Mouse (Mus musculus) cerebellum, adult 11 months (tissue): Measurements from ENCODE around the gene Wbp11.

ENCODE experiments used
- DNase-seq: peaks from one replicate; pipeline ENCODE4 v3.0.0; 2022

The Wbp11 gene

DNA sequence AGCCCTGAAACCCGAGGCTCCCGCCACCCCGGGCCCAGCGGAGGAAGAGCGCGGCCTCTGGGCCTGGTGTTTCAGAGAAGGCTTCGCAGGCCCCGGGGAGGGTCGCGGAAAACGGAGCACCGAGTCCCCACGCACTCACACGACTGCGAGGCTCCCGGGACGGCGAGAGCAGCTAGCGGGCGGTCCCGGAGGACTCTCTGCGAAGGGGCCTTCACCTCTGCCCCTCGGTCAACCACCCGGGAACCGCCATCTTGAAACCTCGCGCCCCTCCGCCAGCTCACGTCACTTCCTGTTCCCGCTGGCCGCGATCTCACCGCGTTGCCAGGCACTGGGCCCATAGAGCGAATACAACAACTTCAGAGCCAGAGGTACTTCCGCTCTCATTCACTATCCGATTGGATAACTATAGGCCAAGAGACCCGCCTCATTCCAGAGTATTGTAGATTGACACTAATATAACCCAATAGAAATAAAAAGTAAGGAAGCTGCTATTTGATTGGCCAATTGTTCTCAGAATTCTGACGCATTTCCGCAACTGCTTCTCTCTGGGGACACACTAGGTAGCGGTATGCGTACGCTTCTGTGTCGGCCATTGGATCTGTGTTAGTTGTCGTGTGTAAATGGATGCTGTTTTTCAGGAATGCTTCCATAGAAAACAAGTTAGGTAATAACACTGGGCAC, at the start of gene Wbp11:
TSS of gene Wbp11 (minus strand) at position 353 of the 681 bp plus-strand sequence.
- peak; percentile 95 for DNase-seq

DNA sequence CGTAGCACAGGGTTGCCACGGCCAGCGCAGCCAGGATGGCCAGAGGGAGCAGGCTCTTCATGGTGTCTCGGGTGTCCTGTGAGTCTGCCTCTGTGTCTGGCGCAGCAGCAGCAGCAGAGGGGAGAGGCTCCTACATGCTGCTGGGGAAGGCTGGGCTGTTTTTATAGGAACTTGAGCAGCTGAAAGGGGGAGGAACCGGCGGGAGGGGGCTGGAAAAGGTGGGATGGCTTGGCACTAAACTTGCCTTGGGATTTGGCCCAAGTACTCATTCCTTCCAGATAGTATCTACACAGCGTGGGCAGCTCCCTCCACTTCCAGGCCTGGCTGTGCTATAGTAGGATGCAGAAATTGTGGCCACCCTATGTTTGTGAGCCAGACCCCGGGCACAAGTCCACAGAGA, 47.6 kb upstream of the Wbp11 start, which contains the start of gene Mgp:
TSS of gene Mgp (minus strand) at position 154 of the 400 bp plus-strand sequence.
- DNase-seq, result no peak

GRCm38 (mm10) chr6:136874599-136874998, 46.6 kb upstream of the Wbp11 start:
- DNase-seq, result no peak

GRCm38 (mm10) chr6:136868921-136869320, 40.9 kb upstream of the Wbp11 start:
- no peak for DNase-seq

GRCm38 (mm10) chr6:136866150-136866549, 38.1 kb upstream of the Wbp11 start:
- no peak for DNase-seq

DNA sequence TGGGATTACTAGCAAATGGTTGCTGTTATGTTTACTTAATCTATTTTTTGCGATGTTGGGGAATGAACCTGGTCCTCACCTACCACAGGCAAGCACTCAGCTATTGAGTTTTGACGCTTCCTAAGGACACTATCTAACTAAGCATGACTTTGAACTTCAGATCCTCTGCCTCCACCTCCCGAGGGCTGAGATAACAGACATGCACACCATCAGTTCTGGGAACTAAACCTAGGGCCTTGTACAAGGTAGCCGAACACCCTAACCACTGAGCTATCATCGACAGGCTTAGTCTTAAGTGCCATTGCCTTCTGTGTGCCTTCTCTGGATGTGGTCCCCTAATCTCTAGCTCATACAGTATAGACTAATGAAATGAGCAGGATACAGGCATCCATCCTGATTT, 37.3 kb upstream of the Wbp11 start:
- no peak for DNase-seq

DNA sequence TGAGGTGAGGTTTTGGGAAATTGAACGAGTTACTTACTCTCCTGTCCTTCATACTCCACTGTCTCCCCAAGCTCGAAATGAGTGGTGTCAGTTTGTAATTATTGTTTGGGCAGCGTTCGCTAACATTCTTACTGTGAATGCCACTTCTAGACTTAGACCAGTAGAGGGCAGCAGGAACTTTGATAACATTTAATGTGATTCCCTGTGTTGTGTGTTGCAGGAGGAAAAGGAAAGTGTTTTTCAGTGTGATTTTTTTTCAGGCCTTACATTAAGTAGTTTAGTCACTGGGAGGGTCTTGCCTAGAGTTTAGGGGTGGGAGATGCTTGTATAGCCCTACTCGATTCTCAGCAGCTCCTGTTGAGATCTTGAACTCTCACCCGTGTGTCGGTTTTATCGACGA, 33.0 kb upstream of the Wbp11 start:
- no peak for DNase-seq

GRCm38 (mm10) chr6:136858420-136858819, 30.4 kb upstream of the Wbp11 start:
- no peak for DNase-seq

GRCm38 (mm10) chr6:136857873-136858260, 29.8 kb upstream of the Wbp11 start:
- DNase-seq, result no peak

DNA sequence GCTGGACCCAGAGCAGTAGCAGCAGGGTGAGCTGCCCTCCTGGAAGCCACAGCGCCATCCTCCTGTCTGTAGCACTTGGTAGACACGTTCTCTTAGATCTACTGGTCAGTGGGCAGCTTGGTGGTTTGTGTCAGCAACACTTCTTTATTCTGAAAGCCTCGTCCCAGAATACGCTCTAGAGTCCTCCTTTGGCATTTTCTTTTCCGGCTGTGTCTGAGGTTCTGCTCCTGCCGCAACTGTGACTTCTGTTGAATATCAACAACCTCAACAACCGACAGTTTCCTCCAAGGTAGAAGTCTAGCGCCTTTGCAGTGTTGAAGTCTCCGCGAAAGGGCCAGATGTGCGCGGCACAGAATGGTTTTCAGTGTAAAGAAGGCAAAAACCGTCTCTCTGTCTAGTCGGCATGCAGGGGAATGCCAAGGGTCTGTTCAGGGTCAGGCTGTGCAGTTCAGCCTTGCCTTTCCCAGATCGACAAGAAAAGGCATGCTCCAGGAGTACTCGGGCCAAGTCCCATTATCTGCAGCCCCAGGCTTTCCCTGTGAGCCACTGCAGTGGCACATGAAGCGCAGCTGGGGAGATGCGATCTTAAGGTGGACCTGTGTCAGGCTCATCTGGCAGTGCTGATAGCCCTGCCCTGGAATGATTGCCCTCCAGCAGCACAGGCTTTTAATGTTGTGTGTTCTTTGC, 29.3 kb upstream of the Wbp11 start, which contains the start of gene Art4:
TSS of gene Art4 (minus strand) at position 548 of the 687 bp plus-strand sequence.
- no peak for DNase-seq

DNA sequence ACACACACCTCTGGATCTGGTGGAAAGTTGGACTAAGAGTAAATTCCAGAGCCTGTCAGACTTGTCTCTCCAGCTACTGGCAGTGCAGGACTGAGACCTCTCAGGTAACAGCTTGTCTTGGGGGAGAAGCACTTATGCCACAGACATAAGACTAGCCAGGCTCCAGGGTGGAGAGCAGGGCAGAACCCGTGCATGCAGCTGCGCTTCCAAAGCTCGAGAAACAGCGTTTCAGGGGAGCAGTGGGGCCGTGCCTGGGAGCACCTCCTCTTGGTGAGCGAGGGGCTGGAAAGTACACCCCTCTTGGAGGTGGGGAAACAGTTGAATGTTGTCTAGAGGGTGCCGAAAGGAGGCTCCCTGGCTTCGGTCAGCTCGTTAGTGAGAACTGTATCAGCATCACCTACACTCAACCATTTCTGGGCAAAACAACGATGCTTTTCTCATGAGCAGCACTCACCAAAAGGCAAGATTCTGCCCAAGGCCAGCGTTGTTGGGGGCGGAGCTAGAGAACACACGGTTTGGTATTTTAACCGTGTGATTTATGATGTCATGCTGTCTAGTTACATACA, 28.1 kb upstream of the Wbp11 start:
- no peak for DNase-seq

DNA sequence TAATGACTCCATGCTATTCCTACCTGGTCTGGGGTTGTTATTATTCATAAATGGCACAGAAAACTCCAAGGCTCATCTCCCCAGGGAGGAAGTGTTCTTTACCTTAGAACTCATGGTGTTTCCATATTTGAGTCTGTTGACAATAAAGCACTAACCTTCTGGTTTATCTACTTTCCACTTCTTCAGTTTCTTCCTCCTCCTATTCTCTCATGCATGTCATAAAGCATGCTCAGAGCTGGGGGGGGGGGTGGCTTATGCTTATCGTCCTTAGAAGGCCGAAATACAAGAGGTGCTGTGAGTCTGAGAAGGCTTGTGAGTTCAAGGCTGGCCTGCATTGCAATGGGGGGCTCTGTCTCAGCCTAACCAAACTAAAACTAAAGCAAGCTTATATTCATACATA, 27.1 kb upstream of the Wbp11 start:
- DNase-seq, result no peak

DNA sequence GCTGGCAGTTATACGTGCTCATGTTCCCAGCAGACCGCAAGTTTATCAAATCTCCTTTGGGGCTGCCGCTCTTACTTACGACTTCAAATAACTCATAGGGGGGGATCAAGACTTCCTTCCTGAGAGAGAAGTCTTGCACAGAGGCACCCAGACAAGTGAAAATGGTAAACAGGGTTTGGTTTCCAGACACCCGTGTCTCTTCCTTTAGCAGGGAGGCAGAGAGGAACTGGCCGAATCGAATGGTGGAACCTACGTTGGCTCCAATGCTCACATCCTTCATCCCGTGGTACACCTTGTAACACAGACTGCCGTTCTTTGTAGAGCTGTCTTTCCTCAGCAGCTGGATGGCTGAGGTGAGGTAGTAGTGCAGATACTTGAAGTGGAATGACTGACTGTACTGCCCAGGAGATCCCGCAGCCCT, 26.3 kb upstream of the Wbp11 start:
- no peak for DNase-seq

DNA sequence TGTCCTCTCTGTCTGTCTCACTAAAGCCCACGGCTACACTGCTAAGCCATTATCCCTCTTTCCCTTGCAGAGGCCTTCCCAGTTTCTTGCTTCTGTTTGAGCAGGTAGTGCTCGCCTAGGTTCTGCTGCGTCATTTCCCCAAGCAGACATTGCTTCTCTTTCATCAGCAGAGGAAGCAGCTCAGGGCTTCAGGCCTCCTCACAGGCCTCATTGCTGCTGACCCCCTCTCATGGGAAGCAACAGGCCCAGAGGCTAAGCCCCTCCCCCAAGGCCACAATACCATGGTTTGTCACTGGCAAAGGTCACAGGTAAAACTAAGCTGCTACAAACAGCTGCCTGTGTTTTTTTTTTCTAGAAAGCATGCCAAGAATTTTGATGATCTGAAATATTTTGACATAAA, 24.7 kb upstream of the Wbp11 start:
- no peak for DNase-seq

GRCm38 (mm10) chr6:136852348-136852747, 24.3 kb upstream of the Wbp11 start:
- no peak for DNase-seq

- no peak for DNase-seq
These were observed 22.2 kb upstream of the Wbp11 start for GRCm38 (mm10) chr6:136850267-136850666.

DNA sequence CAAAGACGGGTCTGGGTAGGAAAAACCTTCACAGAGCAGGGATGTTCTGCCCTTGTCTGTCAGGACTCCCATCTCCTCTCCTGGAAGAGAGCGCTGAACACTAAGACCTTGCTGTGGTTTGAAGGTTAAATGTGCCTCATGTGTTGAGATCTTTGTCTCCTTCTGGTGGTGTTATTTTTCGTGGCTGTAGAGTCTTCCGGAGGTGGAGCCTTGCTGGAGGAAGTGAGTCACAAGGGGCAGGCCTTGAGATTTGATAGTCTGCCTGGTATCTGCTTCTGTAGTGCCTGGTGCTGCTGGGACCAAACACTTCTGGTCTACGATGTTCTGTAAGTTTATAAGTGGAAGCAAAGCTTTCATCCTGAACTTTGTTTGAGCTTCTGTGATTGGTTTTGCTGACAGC, 20.9 kb upstream of the Wbp11 start:
- no peak for DNase-seq

DNA sequence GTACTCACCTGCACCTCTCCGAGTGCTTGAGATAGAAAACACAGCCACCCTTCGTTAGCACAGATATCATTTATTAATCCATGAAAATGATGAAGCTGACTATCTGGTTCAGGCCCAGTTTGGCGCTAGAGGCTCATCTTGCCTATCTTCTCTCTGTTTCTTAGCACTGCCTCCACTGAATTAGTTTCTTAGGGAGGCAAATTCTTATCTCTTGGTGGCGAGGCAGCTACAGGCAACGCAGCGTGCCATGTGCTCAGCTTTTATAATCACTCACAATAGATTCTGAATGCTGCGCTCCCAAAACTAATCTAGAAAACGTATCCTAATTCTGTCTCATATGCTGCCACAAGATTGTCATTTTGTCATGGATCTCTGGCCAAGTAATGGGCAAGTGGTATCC, 20.4 kb upstream of the Wbp11 start:
- no peak for DNase-seq

GRCm38 (mm10) chr6:136847790-136848189, 19.8 kb upstream of the Wbp11 start:
- DNase-seq, result no peak

DNA sequence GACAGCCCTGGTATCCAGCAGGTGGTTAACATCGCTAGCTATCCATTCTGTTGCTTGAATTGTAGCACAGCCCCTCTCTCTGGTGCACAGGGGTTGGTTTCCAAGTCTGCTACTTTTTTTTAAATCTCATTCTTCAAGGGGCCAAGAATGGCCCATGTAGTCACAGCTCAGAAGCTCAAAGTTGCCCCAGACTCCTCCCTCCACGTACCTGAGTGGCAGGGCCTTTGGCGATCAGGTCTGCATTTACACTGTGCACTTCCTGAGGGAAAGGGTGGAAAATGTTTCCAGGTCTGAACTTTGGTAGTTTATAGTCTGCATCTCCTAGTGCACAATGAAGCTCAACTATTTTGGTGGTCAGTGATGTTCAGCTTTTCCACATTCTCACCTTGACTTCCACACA, 19.2 kb upstream of the Wbp11 start:
- DNase-seq, result no peak

GRCm38 (mm10) chr6:136845706-136846480, 17.9 kb upstream of the Wbp11 start:
- no peak for DNase-seq

DNA sequence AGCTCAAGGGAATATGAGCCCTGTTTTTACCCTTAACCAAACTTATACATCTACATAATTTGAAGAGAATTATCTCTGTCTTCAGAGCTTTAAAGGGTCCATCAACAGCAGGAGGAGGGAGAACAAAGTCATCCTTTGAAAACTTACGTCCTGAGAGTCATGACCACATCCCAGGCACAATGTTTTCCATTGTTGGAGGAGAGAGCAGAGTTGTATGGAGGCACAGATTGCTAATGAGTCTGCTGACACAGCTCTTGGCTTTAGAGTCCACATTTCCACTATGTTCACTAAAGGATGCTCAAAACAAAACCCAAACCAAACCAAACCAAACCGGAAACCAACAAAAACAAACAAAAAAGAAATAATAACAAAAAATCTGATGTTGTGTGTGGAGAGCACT, 16.9 kb upstream of the Wbp11 start:
- no peak for DNase-seq

- DNase-seq, result no peak
These were observed 9.3 kb upstream of the Wbp11 start for GRCm38 (mm10) chr6:136837323-136837722.
